Mouse (Mus musculus) spleen, adult 12 weeks (tissue): ENCODE data around the gene Tunar.

Experiments
- DNase-seq: peaks from one replicate; pipeline ENCODE4 v3.0.0; 2022; ENCODE audit warnings: low spot score

Gene Tunar

DNA sequence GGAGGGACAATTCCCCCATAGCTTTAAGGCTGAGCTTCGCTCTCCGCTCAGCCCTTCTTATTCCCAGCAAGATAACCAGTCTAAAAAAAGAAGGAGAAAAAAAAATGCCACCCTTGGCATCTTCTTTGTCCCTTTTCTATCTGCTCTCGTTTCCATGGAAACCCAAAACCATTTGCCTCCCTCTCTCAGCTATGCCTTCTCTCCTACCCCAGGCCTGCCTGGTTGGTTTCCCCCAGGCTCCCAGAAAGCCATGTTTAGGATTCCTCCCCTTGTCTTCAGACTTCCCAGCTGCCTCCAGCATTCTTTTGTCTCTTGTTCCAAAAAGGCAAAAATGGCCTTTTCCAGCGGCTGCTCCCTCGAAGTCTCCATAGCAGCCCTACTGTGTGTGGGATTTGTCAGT, 70.1 kb downstream of the Tunar start:
- DNase-seq = no peak

DNA sequence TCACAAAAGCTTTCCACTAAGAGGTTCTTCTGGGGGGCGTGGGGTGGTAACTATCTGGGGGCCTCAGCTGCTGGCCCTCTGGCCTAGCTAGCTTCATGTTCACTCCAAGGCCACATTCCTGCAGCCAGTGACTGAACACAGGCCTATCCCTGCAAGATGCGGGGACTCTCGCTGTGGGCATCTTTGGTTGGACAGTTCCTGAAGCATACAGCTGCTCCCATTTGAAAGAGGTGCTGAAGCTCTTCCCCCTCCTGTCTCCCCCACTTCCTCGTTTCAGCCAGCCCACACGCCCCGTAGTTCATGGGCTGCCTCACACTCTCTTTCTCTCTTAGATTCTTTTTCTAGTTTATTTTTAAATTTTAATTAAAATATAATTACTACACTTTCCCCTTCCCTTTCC, 72.3 kb downstream of the Tunar start:
- DNase-seq = no peak

DNA sequence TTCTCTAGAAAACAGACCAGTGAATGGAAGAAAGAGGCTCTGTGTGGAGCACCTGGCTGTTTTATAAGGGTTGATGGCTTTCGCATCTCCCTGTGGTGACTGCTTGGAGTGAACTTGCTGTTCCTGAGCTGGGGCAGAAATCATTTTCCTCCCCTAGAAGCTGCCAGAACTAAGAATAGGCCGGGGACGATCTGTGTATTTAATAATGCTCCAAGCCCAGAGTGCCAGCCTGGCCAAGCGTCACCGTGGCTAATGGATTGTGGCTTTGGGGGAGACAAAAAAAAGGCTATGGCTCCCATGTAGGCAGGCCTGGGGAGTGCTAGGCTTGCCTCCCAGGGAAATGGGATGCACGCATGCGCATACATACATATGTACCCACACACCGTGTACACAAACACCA, 80.2 kb downstream of the Tunar start:
- DNase-seq = no peak

DNA sequence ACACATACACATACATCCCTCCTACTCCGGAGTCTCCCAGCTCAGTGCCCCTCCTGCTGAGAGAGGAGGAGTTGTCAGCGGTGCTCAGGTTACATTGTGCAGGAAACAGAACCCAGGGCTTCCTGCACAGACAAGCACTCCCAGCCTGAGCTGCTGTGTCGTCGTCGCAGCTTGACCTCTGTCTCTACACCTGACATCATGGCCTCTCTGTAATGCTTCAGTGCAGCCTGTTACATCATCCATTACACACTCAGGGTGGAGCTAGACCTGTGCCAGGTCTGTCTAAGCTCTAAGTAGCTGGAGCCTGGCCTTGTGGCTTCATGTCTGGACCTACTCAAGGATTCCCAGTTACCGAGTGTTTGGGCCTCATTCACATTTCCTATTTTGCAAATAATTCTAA, 86.8 kb downstream of the Tunar start:
- DNase-seq = no peak

DNA sequence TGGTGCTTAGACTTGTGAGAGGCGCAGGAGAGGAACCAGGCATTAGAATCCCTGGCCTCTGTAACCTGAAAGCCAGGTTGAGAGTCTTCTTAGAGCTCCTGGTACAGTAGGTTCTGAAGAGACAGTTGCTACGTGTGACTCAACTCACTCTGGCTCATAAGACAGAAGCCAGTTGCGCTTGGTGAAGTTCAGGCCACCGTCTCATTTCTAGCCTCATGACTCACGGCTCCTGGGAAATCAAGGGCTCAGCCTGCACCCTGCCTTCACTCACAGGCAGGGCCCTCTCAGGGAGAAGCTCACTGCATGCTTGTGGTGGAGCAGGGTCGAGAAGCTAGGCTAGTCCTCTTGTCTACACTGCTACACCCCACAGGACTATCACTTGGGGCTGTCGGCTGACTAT, 92.9 kb downstream of the Tunar start:
- no peak for DNase-seq

DNA sequence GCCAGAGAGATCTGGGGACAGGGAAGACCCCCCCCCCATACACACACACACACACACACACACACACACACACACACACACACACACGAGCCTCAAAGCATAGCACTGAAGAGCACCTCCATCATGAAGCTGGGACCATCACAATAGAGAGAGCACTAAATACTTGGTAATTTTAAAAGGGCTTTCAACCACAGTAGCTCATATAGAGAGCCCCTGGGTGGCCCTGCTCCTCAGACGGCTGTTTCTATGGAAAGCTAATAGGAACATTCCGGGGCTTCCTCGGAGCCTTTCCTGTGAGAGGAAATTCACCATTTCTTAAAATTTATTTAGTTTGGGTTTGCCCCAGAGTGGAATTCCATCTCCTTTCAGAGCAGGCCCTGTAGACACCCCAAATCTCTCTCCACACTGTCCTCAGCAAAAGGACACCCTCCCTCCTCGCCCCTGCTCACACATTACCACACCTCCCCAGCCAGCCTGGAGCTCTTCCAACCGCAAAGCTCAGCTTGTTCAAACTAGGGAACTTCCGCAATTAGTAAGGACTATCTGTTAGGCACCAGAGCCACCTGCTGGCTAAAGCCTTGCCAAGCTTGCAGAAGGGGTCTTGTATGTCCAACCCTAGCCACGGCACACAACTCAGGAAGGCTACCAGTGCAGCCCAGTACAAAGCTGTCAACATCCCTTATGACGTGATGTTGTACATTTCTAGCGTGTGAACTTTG, 93.5 kb downstream of the Tunar start:
- DNase-seq = no peak

DNA sequence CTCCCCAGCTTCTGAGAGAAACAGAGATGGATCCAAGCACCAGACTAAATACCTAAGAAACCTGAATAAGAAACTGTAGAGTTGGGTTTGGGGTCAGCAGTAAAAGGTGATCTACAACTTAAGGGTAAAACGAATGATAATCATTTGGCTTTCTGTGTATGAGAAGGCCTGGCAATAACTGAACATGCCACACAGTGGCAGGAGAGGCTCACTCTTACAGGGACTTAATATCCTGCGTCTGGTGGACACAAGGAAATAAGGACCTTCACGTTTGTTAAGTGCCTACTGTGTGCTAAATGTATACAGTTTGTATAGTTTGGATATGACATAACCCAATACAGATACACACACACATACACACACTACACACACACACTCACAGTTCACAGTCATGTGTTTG, 98.2 kb downstream of the Tunar start:
- DNase-seq = no peak

DNA sequence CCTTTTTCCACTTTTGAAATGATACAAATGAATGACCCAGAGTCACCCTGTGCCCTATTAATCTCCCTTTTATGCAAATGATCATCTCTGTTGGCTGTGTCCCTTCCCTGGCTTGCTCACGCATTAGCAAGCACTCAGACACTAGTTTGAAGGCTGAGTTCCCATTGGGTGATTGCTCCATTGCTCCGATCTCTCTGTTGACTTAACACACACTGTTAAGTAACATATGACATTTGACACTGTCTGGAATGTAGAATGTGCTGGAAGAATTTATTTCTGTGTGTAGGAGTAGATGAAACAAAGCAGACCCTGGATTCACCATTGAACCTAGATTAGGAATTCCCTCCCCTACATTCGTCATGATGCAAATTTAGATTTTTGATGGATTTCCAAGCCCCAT, 99.1 kb downstream of the Tunar start:
- DNase-seq = no peak
